Mouse (Mus musculus) urinary bladder, postnatal 36 days (tissue): ENCODE data around the gene Sema4g.

Source experiments
- DNase-seq, 2 experiments: peaks; one replicate each; pipeline ENCODE4 v3.0.0; 2022; ENCODE audit warnings: low spot score in 2 of 2, mixed read lengths in 1 of 2

Gene Sema4g

GRCm38 (mm10) chr19:44988831-44989566 is at the start of gene Sema4g:
TSS of gene Sema4g (plus strand) at chr19:44989101.
- DNase-seq, result no peak

GRCm38 (mm10) chr19:44959633-44960032 is 29.3 kb upstream of the Sema4g start:
- no peak for DNase-seq

GRCm38 (mm10) chr19:44965978-44966377 is 22.9 kb upstream of the Sema4g start:
- no peak for DNase-seq

GRCm38 (mm10) chr19:44968329-44968728 is 20.6 kb upstream of the Sema4g start:
- DNase-seq, result no peak

GRCm38 (mm10) chr19:44976636-44977035 is 12.3 kb upstream of the Sema4g start:
- no peak for DNase-seq

- DNase-seq, result no peak
Observed at GRCm38 (mm10) chr19:44977148-44977547, 11.8 kb upstream of the Sema4g start.

- DNase-seq, result no peak
Observed at GRCm38 (mm10) chr19:44980787-44981186, 8.1 kb upstream of the Sema4g start.

- no peak for DNase-seq
Observed at GRCm38 (mm10) chr19:44982477-44983115, 6.3 kb upstream of the Sema4g start.

- no peak for DNase-seq
Observed at GRCm38 (mm10) chr19:44983366-44983765, 5.5 kb upstream of the Sema4g start.

- no peak for DNase-seq
Observed at GRCm38 (mm10) chr19:44984420-44984819, 4.5 kb upstream of the Sema4g start.

GRCm38 (mm10) chr19:44985159-44985988 is 3.5 kb upstream of the Sema4g start:
- no peak for DNase-seq

- DNase-seq, result peak in 1 of 2 experiments; percentile 53
Observed at GRCm38 (mm10) chr19:44987004-44987403, 1.9 kb upstream of the Sema4g start.

- no peak for DNase-seq
Observed at GRCm38 (mm10) chr19:44987851-44988250, 1.1 kb upstream of the Sema4g start.

GRCm38 (mm10) chr19:44988321-44988720 is 580 bp upstream of the Sema4g start:
- DNase-seq, result no peak

GRCm38 (mm10) chr19:44989567-44990495 is 930 bp downstream of the Sema4g start:
- DNase-seq, result no peak

- no peak for DNase-seq
Observed at GRCm38 (mm10) chr19:44991031-44991430, 2.1 kb downstream of the Sema4g start.

GRCm38 (mm10) chr19:44992246-44992645 is 3.3 kb downstream of the Sema4g start:
- DNase-seq, result no peak

- DNase-seq, result no peak
Observed at GRCm38 (mm10) chr19:44992712-44993111, 3.8 kb downstream of the Sema4g start.

- DNase-seq, result no peak
Observed at GRCm38 (mm10) chr19:44997786-44998185, 8.9 kb downstream of the Sema4g start.

GRCm38 (mm10) chr19:44999647-45000046 is 10.7 kb downstream of the Sema4g start:
- no peak for DNase-seq

- no peak for DNase-seq
Observed at GRCm38 (mm10) chr19:45002301-45002700, 13.4 kb downstream of the Sema4g start.
